Mouse (Mus musculus): ENCODE measurements at regions not wholly inside any gene's neighbourhood (a gene's known extent, or its start where the extent isn't known, plus 50 kb on each side); places are given as distances from the start of the nearest gene placed in this dataset.

- in situ Hi-C loops (cut with MboI; ENCODE audit: unreplicated experiment in 2 of 2), result no loop called here
These were observed 230.9 kb downstream of the Trib2 start for GRCm38 (mm10) chr12:15585845-15586244.

GRCm38 (mm10) chr12:15584721-15585120, 232.0 kb downstream of the Trib2 start:
- in situ Hi-C loops (cut with MboI; ENCODE audit: unreplicated experiment in 2 of 2), result no loop called here

GRCm38 (mm10) chr12:15566785-15567109, 250.0 kb downstream of the Trib2 start:
- in situ Hi-C loops (cut with MboI; ENCODE audit: unreplicated experiment in 2 of 2), result no loop called here

GRCm38 (mm10) chr12:15565941-15566784, 250.6 kb downstream of the Trib2 start:
- in situ Hi-C loops (cut with MboI; ENCODE audit: unreplicated experiment in 2 of 2), result no loop called here

- in situ Hi-C loops (cut with MboI; ENCODE audit: unreplicated experiment in 2 of 2), result no loop called here
These were observed 253.9 kb downstream of the Trib2 start for GRCm38 (mm10) chr12:15562826-15563225.

GRCm38 (mm10) chr12:15555471-15555870, 261.3 kb downstream of the Trib2 start:
- in situ Hi-C loops (cut with MboI; ENCODE audit: unreplicated experiment in 2 of 2), result no loop called here

DNA sequence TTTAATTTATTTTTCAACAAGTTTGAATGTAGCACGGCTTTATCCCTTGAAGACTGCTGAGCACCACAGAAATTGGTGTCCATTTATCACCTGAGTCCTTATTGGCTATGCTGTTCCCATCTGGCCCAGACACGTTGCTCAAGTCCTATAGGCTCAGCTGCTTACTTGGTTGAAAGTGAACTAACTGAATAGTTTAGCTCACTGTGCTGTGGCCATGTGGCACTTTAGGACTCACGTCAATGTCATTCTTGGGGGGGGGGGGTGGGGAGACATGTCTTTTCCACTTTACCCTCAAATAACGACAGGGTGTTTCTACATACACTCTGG, 263.1 kb downstream of the Trib2 start:
- in situ Hi-C loops (cut with MboI; ENCODE audit: unreplicated experiment in 2 of 2), result no loop called here

DNA sequence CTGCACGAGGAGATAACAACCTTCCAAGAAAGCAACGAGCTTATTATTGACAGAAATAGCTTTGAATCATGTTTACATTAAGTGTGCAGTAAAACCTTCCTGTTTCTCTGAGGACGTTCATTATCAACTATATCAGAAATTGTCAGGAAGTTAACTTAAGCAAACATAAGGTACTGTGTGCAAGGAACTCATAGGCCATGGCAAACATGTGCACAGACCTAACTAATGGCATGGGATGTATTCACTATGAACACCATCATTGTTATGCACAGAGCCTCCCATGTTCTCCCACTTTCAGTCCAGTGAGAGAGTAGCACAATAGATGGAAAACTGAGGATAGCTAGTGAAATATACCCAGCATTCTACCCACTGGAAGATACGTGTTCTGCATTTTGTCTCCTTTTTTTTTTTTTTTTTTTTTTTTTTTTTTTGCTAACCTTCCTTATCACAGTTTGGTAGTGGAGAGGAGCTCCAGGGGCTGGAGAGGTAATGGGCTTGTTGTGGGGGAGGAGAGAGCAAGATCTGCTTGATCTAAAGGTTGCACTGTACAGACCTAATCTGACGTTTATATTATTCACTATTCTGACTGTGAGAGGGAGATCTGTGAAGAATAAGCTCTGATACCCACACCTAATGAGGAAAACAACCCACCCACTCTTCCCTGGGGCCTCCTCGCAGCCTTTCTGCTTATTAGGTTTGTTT, 263.6 kb downstream of the Trib2 start:
- in situ Hi-C loops (cut with MboI; ENCODE audit: unreplicated experiment in 2 of 2), result no loop called here

DNA sequence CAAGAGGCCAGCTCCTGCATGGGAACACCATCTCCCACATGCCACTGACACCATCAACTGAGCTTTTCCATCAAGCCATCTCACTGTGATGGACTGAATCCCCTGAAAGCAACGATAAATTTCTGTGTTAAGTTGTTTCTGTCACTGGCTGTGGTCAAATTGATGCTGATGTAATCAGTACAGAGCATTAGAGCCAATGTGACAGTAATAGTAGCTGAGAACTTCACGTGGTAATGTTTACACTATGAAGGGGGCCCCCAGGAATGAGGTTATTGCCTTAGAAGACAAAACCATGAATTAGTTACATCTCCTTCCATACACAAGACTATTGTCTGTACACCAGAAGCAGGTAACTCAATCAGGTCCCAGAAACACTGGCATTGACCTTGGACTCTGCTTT, 264.5 kb downstream of the Trib2 start:
- in situ Hi-C loops (cut with MboI; ENCODE audit: unreplicated experiment in 2 of 2), result no loop called here

- in situ Hi-C loops (cut with MboI; ENCODE audit: unreplicated experiment in 2 of 2), result no loop called here
These were observed 265.3 kb downstream of the Trib2 start for GRCm38 (mm10) chr12:15551281-15551900.

GRCm38 (mm10) chr12:15544351-15544750, 272.4 kb downstream of the Trib2 start:
- in situ Hi-C loops (cut with MboI; ENCODE audit: unreplicated experiment in 2 of 2), result loop anchor here (10.0 to 25.0 kb wide), 2 partner anchors 250 to 643 kb away; no protein-coding TSS in a partner anchor

- in situ Hi-C loops (cut with MboI; ENCODE audit: unreplicated experiment in 2 of 2), result loop anchor here (10.0 to 25.0 kb wide), 2 partner anchors 252 to 645 kb away; no protein-coding TSS in a partner anchor
These were observed 274.2 kb downstream of the Trib2 start for GRCm38 (mm10) chr12:15542486-15542885.

- in situ Hi-C loops (cut with MboI; ENCODE audit: unreplicated experiment in 2 of 2), result loop anchor here (5.0 to 25.0 kb wide), 9 partner anchors 275 to 1095 kb away; partner anchors contain the start of gene Trib2 (in 1 of the 2)
These were observed 279.8 kb downstream of the Trib2 start for GRCm38 (mm10) chr12:15536852-15537368.

- in situ Hi-C loops (cut with MboI; ENCODE audit: unreplicated experiment in 2 of 2), result loop anchor here (5.0 to 25.0 kb wide), 9 partner anchors 276 to 1096 kb away; partner anchors contain the start of gene Trib2 (in 1 of the 2)
These were observed 280.5 kb downstream of the Trib2 start for GRCm38 (mm10) chr12:15536247-15536646.

- in situ Hi-C loops (cut with MboI; ENCODE audit: unreplicated experiment in 2 of 2), result loop anchor here (5.0 to 25.0 kb wide), 9 partner anchors 276 to 1096 kb away; partner anchors contain the start of gene Trib2 (in 1 of the 2)
These were observed 280.9 kb downstream of the Trib2 start for GRCm38 (mm10) chr12:15535822-15536221.

- in situ Hi-C loops (cut with MboI; ENCODE audit: unreplicated experiment in 2 of 2), result no loop called here
These were observed 295.8 kb downstream of the Trib2 start for GRCm38 (mm10) chr12:15520783-15521407.

- in situ Hi-C loops (cut with MboI; ENCODE audit: unreplicated experiment in 2 of 2), result no loop called here
These were observed 304.7 kb downstream of the Trib2 start for GRCm38 (mm10) chr12:15511994-15512393.

DNA sequence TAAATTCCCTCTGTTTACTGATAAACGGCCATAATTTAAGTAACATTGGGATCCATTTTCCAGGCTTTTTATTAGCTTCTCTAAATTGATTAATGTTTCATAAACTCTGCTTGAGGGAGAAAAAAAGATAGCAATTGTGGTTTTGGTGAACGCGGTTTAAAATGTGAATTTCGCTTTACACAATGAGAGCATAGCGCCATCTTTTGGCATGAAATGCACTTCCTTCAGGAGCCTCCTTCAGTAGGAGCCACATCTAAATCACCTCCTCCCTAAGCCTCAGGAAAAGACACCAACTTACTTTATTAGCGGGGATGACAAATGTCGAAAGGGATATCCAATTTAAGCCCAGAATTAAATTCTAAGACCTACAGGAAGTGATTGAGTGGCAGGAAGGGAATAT, 309.1 kb downstream of the Trib2 start:
- in situ Hi-C loops (cut with MboI; ENCODE audit: unreplicated experiment in 2 of 2), result no loop called here

- in situ Hi-C loops (cut with MboI; ENCODE audit: unreplicated experiment in 2 of 2), result no loop called here
These were observed 323.1 kb downstream of the Trib2 start for GRCm38 (mm10) chr12:15493640-15494039.

- in situ Hi-C loops (cut with MboI; ENCODE audit: unreplicated experiment in 2 of 2), result no loop called here
These were observed 344.0 kb downstream of the Trib2 start for GRCm38 (mm10) chr12:15472741-15473140.

DNA sequence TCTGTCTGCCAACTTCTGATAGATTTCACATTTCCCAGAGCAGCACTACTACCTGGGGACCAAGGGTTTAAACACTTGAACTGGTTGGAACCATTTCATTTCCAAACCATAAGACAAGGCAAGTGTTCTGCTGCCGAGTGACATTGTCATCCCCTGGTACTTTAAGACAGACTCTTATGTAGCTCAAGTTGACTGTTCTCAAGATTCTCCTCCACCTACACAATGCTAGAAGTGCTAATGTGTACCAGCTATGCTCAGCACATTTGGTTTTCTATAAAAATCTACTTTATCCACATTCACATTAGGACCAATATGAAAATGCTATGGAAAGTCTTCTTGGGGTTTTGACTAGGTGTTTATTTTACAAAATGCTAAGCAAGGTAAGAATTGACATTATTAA, 357.3 kb downstream of the Trib2 start:
- in situ Hi-C loops (cut with MboI; ENCODE audit: unreplicated experiment in 2 of 2), result no loop called here

Measured in v-Abl transformed pro-B cells (cell line).